Mouse (Mus musculus): ENCODE measurements around the gene Cdc20. TPM values are rescaled to one million over a fixed set of nuclear protein-coding genes. Genes with fewer than 3 reads are reported as not detected.

Cdc20 gene
- total and polyA plus RNA-seq, 2 experiments = 0.46 to 0.59 TPM

DNA sequence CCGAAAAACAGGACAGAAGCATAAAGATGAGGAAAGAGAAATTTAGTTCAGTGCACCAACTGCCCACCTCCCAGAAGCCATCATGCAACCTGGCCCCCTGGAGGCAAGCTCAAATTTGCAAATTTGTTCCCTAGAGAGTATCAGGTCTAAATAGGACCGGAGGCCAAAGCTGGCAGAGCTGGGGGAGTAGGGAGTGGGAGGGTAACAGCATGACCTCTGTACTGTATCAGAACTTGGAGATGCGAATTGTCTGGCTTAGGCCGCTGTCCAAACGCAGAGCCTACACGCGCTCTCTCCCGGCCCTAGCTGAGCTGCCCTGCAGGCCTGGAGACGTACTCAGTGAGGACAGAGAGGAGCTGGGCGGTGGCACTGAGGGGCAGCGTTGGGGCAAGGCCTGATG, 47.0 kb downstream of the Cdc20 start:
- Histone ChIP-seq H3K27me3 (ENCODE audit: control insufficient read depth, insufficient read depth, low read length) (no peaks in the 10 kb centered on the region), H3K4me1 (ENCODE audit: control insufficient read depth, insufficient read depth, low read length) (no peaks in the 10 kb centered on the region), H3K9ac (ENCODE audit: low read depth, low read length) (no peak overlapping the region), H3K79me2 (ENCODE audit: control insufficient read depth, insufficient read depth, low read length) (no peaks in the 10 kb centered on the region), H3K27ac (replicated peaks; ENCODE audit: insufficient read depth, low read depth, low read length) (no peak overlapping the region), H3K36me3 (ENCODE audit: control insufficient read depth, insufficient read depth, low read length) (peaks cover 15% of the 10 kb centered on the region), H3K4me3 (ENCODE audit: insufficient read depth, low read depth, low read length) (no peak overlapping the region)
- DNase-seq (ENCODE audit: extremely low read depth, low read depth, low spot score) = no peak
- WGBS = 92% methylated on average over 11 of the region's 11 CpGs
- TF ChIP-seq CTCF (IDR thresholded peaks at IDR 0.05; ENCODE audit: low read depth, low read length) (no peak), POLR2A (IDR thresholded peaks at IDR 0.05; ENCODE audit: extremely low read depth, insufficient read depth, low read length) (no peak)

DNA sequence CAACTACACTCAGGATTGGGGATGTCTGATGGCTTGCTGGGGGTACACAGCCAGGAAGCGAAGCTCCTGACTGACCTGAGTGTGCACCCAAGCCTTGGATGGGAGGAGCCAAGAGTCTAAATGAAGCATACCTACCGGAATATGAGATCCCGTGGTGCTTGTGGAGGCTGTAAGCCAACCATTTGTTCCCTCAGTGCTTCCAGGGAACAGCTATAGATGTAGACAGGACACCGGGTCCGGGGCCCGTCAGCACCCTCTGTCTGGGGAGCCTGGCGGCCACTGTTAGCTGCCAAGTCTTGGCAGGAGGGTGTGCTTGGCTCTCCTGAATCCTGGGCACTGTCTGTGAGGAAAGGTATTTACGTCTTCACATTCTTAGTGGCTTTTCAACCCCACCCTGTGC, 49.8 kb downstream of the Cdc20 start:
- no peak for DNase-seq (ENCODE audit: extremely low read depth, low read depth, low spot score)
- Histone ChIP-seq H3K79me2 (ENCODE audit: control insufficient read depth, insufficient read depth, low read length) (no peaks in the 10 kb centered on the region), H3K9ac (ENCODE audit: low read depth, low read length) (no peak overlapping the region), H3K4me3 (ENCODE audit: insufficient read depth, low read depth, low read length) (no peak overlapping the region), H3K4me1 (ENCODE audit: control insufficient read depth, insufficient read depth, low read length) (no peaks in the 10 kb centered on the region), H3K27ac (replicated peaks; ENCODE audit: insufficient read depth, low read depth, low read length) (no peak overlapping the region), H3K36me3 (ENCODE audit: control insufficient read depth, insufficient read depth, low read length) (peaks cover 16% of the 10 kb centered on the region), H3K27me3 (ENCODE audit: control insufficient read depth, insufficient read depth, low read length) (no peaks in the 10 kb centered on the region)
- TF ChIP-seq POLR2A (IDR thresholded peaks at IDR 0.05; ENCODE audit: extremely low read depth, insufficient read depth, low read length) = no peak
- no peak for TF ChIP-seq CTCF (IDR thresholded peaks at IDR 0.05; ENCODE audit: low read depth, low read length)
- WGBS = 96% methylated on average over 8 of the region's 8 CpGs

DNA sequence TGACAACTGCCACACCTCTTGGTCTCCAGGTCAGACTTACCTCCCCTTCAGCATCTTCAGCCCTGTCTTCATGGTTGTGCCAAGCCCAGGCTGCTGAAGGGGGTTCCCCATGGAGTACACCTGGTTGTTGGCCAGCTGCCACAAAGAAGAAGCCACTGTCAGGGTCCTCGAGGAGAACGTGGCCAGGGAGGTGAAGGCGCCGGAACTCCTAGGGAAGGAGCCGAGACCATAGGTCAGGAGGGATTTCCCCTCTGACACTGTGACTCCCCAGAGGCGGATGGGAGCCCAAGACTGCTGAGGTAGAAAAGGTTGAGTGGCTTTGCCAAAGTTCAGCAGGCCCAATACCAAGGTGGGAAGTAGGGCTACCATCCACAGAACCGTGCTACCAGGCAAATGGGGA, 53.9 kb downstream of the Cdc20 start:
- WGBS = 96% methylated on average over 7 of the region's 7 CpGs
- Histone ChIP-seq H3K27ac (replicated peaks; ENCODE audit: insufficient read depth, low read depth, low read length) (no peak overlapping the region), H3K36me3 (ENCODE audit: control insufficient read depth, insufficient read depth, low read length) (peaks cover 29% of the 10 kb centered on the region), H3K27me3 (ENCODE audit: control insufficient read depth, insufficient read depth, low read length) (no peaks in the 10 kb centered on the region), H3K4me3 (ENCODE audit: insufficient read depth, low read depth, low read length) (no peak overlapping the region), H3K4me1 (ENCODE audit: control insufficient read depth, insufficient read depth, low read length) (no peaks in the 10 kb centered on the region), H3K9ac (ENCODE audit: low read depth, low read length) (no peak overlapping the region), H3K79me2 (ENCODE audit: control insufficient read depth, insufficient read depth, low read length) (no peaks in the 10 kb centered on the region)
- no peak for DNase-seq (ENCODE audit: extremely low read depth, low read depth, low spot score)
- TF ChIP-seq CTCF (IDR thresholded peaks at IDR 0.05; ENCODE audit: low read depth, low read length) (no peak), POLR2A (IDR thresholded peaks at IDR 0.05; ENCODE audit: extremely low read depth, insufficient read depth, low read length) (no peak)

Other genes with a start within 250 kb of the Cdc20 start
- 40.1 and 67.4 TPM in 2 replicates for gene Ptprf, start 145.9 kb downstream of the Cdc20 start, total RNA-seq (2014; rRNA removed)
- 89.8 and 101 TPM in 2 replicates for gene Ptprf, start 145.9 kb downstream of the Cdc20 start, polyA plus RNA-seq (2012; rRNA removed)
- 3.0 and 5.2 TPM in 2 replicates for gene Szt2, start 28.1 kb downstream of the Cdc20 start, total RNA-seq (2014; rRNA removed)
- 8.8 and 11.9 TPM in 2 replicates for gene Szt2, start 28.1 kb downstream of the Cdc20 start, polyA plus RNA-seq (2012; rRNA removed)
- 37.0 and 40.3 TPM in 2 replicates for gene Med8, start 28.0 kb downstream of the Cdc20 start, total RNA-seq (2014; rRNA removed)
- gene Med8, start 28.0 kb downstream of the Cdc20 start, polyA plus RNA-seq (2012; rRNA removed) = 25.5 and 31.3 TPM in 2 replicates
- gene Elovl1, start 9.3 kb downstream of the Cdc20 start, total RNA-seq (2014; rRNA removed) = 16.9 and 23.1 TPM in 2 replicates
- gene Elovl1, start 9.3 kb downstream of the Cdc20 start, polyA plus RNA-seq (2012; rRNA removed) = 132 and 135 TPM in 2 replicates
- gene Mpl, start 20.2 kb upstream of the Cdc20 start, total RNA-seq (2014; rRNA removed) = not detected in 2 replicates
- gene Mpl, start 20.2 kb upstream of the Cdc20 start, polyA plus RNA-seq (2012; rRNA removed) = not detected in 2 replicates
- 6.6 and 9.6 TPM in 2 replicates for gene Tie1, start 52.7 kb upstream of the Cdc20 start, total RNA-seq (2014; rRNA removed)
- gene Tie1, start 52.7 kb upstream of the Cdc20 start, polyA plus RNA-seq (2012; rRNA removed) = 6.7 and 8.9 TPM in 2 replicates
- gene 2610528J11Rik, start 89.6 kb upstream of the Cdc20 start, total RNA-seq (2014; rRNA removed) = 19.8 and 21.5 TPM in 2 replicates
- gene 2610528J11Rik, start 89.6 kb upstream of the Cdc20 start, polyA plus RNA-seq (2012; rRNA removed) = 52.6 and 54.6 TPM in 2 replicates
- 2.9 and 3.5 TPM in 2 replicates for gene Tmem125, start 106.7 kb upstream of the Cdc20 start, total RNA-seq (2014; rRNA removed)
- 13.1 and 17.5 TPM in 2 replicates for gene Tmem125, start 106.7 kb upstream of the Cdc20 start, polyA plus RNA-seq (2012; rRNA removed)
- not detected in 2 replicates for gene Cfap57, start 183.4 kb upstream of the Cdc20 start, total RNA-seq (2014; rRNA removed)
- gene Cfap57, start 183.4 kb upstream of the Cdc20 start, polyA plus RNA-seq (2012; rRNA removed) = not detected in 2 replicates
- 19.6 and 19.9 TPM in 2 replicates for gene Ebna1bp2, start 183.4 kb upstream of the Cdc20 start, total RNA-seq (2014; rRNA removed)
- 10.3 and 13.0 TPM in 2 replicates for gene Ebna1bp2, start 183.4 kb upstream of the Cdc20 start, polyA plus RNA-seq (2012; rRNA removed)
- gene Olfr62, start 221.6 kb upstream of the Cdc20 start, total RNA-seq (2014; rRNA removed) = not detected in 2 replicates
- not detected in 2 replicates for gene Olfr62, start 221.6 kb upstream of the Cdc20 start, polyA plus RNA-seq (2012; rRNA removed)